Mouse (Mus musculus) liver, adult 2 months (tissue): ENCODE data around the gene Tex50.

Experiments
- CTCF ChIP-seq: fragments of 200-500 bp; IDR thresholded peaks from 2 replicates; pipeline ENCODE4 v1.5.1; 2011; ENCODE audit warnings: low read depth, low read length, control low read depth
- POLR2A ChIP-seq: fragments of 200-500 bp; IDR thresholded peaks from 2 replicates; pipeline ENCODE4 v1.6.1; 2011; ENCODE audit warnings: low read length, control low read depth; ENCODE audit not compliant: insufficient read depth; ENCODE audit errors: extremely low read depth

GRCm38 (mm10) chr1:161147888-161148287, 11.2 kb downstream of the Tex50 start:
- TF ChIP-seq CTCF, result no peak
- no peak for TF ChIP-seq POLR2A
